Mouse (Mus musculus) limb, embryonic 14.5 days (tissue): Measurements from ENCODE around the gene Smg7. TPM values are rescaled to one million over a fixed set of nuclear protein-coding genes. Genes with fewer than 3 reads are reported as not detected.

Experiments used
- ATAC-seq: fragments of 200-750 bp; cut with Nextera tagmentation; 2 replicates; pipeline ENCODE4 v1.8.0; 2017; ENCODE audit warnings: low read depth, moderate number of reproducible peaks, moderate TSS enrichment; ENCODE audit not compliant: low FRiP score
- DNase-seq: peaks from one replicate; pipeline ENCODE4 v3.0.0-alpha.2; 2015; ENCODE audit warnings: low spot score
- H3K27ac ChIP-seq: fragments of 300-500 bp; sonication (generic); replicated peaks from 2 replicates; pipeline ENCODE4 v1.5.1; 2014; ENCODE audit warnings: low read depth, mild to moderate bottlenecking, low read length, moderate library complexity, mixed read lengths
- H3K27me3 ChIP-seq: fragments of 300-500 bp; sonication (generic); 2 replicates; pipeline ENCODE4 v1.6.1; 2014; ENCODE audit warnings: low read length, mixed read lengths; ENCODE audit not compliant: control insufficient read depth, insufficient read depth
- H3K36me3 ChIP-seq: fragments of 300-500 bp; sonication (generic); 2 replicates; pipeline ENCODE4 v1.6.1; 2014; ENCODE audit warnings: mild to moderate bottlenecking, low read length, moderate library complexity, mixed read lengths; ENCODE audit not compliant: control insufficient read depth, insufficient read depth
- H3K4me1 ChIP-seq: fragments of 300-500 bp; sonication (generic); 2 replicates; pipeline ENCODE4 v1.6.1; 2014; ENCODE audit warnings: antibody characterized with exemption, low read length, mixed read lengths; ENCODE audit not compliant: control insufficient read depth, insufficient read depth
- H3K4me2 ChIP-seq: fragments of 300-500 bp; sonication (generic); replicated peaks from 2 replicates; pipeline ENCODE4 v1.6.1; 2014; ENCODE audit warnings: low read depth, mild to moderate bottlenecking, low read length, moderate library complexity; ENCODE audit not compliant: severe bottlenecking
- H3K4me3 ChIP-seq: fragments of 300-500 bp; sonication (generic); replicated peaks from 2 replicates; pipeline ENCODE4 v1.5.1; 2014; ENCODE audit warnings: low read length
- H3K9ac ChIP-seq: fragments of 300-500 bp; sonication (generic); 2 replicates; pipeline ENCODE4 v1.6.1; 2014; ENCODE audit warnings: mild to moderate bottlenecking, low read depth, low read length, moderate library complexity; ENCODE audit not compliant: severe bottlenecking
- H3K9me3 ChIP-seq: fragments of 300-500 bp; sonication (generic); 2 replicates; pipeline ENCODE4 v1.6.1; 2016; ENCODE audit warnings: low read length; ENCODE audit not compliant: control insufficient read depth
- POLR2A ChIP-seq: fragments of 200-500 bp; IDR thresholded peaks from 2 replicates; pipeline ENCODE4 v1.8.0; 2012; ENCODE audit warnings: inconsistent platforms, mild to moderate bottlenecking, moderate library complexity, borderline replicate concordance; ENCODE audit not compliant: insufficient read depth, insufficient read length; ENCODE audit errors: extremely low read depth
- WGBS: fragments of 180-500 bp; shearing (Covaris S2); extraction: QIAGEN DNeasy Blood & Tissue Kit; methylation state at CpG from one replicate; pipeline ENCODE4 v1.1.7; 2014; 5-methylcytosine and 5-hydroxymethylcytosine counted together
- polyA plus RNA-seq, 2 experiments: library from polyadenylated mRNA; depleted of rRNA in 1 of 2; stranded (reverse) in 1 of 2; unstranded in 1 of 2; fragments of >200 nt; fragmentation: Nextera tagmentation in 1 of 2; extraction: Ambion mirVana in 1 of 2; gene quantifications; 2 replicates each; pipeline versions ENCODE4 v1.2.1 to v1.2.3; 2012 to 2014

The Smg7 gene
- polyA plus RNA-seq, 2 experiments = 30.0 to 37.3 TPM

GRCm38 (mm10) chr1:152840343-152840742 is 62.1 kb downstream of the Smg7 start:
- Histone ChIP-seq H3K27me3 (no peaks in the 10 kb centered on the region), H3K4me2 (no peak overlapping the region), H3K9me3 (no peaks in the 10 kb centered on the region), H3K9ac (no peak overlapping the region), H3K36me3 (peaks cover 84% of the 10 kb centered on the region), H3K4me3 (no peak overlapping the region), H3K4me1 (no peaks in the 10 kb centered on the region), H3K27ac (no peak overlapping the region)
- no peak for TF ChIP-seq POLR2A
- ATAC-seq = no peak
- 91% methylated on average over 3 of the region's 3 CpGs for WGBS
- DNase-seq = no peak

DNA sequence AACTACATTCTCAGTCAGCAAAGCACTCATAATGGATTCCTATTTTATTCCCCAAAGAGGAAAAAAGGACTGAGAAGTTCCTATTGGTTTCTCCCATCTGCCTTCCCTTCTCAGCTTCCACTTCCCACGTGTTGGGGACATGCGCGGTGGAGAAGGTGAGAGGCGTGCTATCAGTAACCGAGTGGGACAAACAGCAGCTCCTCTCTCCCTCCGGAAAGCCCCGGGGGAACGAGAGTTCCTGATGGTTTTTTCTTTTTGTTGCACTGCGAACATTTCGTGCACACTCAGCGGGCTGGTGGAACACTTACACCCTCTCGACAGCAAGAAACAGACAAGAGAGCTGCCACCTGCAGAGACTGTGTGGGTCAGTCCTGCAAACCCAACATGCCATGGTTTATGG is 63.6 kb downstream of the Smg7 start:
- ATAC-seq = no peak
- 91% methylated on average over 12 of the region's 12 CpGs for WGBS
- no peak for TF ChIP-seq POLR2A
- Histone ChIP-seq H3K4me2 (no peak overlapping the region), H3K4me1 (no peaks in the 10 kb centered on the region), H3K27ac (no peak overlapping the region), H3K9me3 (no peaks in the 10 kb centered on the region), H3K9ac (no peak overlapping the region), H3K27me3 (no peaks in the 10 kb centered on the region), H3K36me3 (peaks cover 70% of the 10 kb centered on the region), H3K4me3 (no peak overlapping the region)
- DNase-seq = no peak

DNA sequence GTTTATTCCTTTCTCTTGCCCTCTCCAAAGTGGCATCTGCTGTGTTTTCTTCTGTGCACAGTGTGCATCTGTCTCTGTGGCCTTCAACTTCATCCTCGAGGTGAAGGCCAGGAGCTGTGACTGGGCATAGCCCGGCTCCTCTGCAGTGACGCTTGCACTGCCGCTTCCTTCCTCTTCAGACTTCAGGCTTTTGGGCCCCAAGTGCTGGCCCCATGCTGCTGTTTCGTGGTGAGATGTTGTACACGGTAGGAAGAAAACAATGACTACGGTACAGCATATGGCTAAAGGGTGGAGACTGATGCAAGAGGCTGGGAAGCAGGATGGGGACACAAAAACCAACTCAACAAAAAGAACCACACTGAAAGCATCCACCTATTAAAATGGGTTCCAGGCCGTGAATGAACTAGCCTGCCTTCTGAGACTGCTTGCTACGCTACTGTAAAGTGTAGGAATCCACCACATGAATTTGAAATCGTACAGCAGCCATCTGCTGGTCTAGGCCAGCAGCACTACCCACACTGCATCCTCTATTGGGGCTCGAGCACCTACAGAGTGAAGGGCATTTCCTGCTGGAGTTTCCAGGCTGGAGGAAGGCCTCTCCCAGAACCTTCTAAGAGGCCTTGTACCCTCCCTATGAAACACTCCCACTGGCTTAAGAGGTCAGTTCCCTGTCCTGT is 64.3 kb downstream of the Smg7 start:
- H3K4me2 ChIP-seq = no peak overlapping the region
- DNase-seq (no peak), ATAC-seq (no peak)
- no peaks in the 10 kb centered on the region for H3K27me3 ChIP-seq
- H3K4me1 ChIP-seq = no peaks in the 10 kb centered on the region
- H3K9ac ChIP-seq = no peak overlapping the region
- no peak for TF ChIP-seq POLR2A
- 88% methylated on average over 11 of the region's 11 CpGs for WGBS
- H3K4me3 ChIP-seq = no peak overlapping the region
- no peak overlapping the region for H3K27ac ChIP-seq
- H3K9me3 ChIP-seq = no peaks in the 10 kb centered on the region
- peaks cover 63% of the 10 kb centered on the region for H3K36me3 ChIP-seq

- Histone ChIP-seq H3K4me1 (no peaks in the 10 kb centered on the region), H3K4me3 (no peak overlapping the region), H3K36me3 (peaks cover 34% of the 10 kb centered on the region), H3K27ac (no peak overlapping the region), H3K4me2 (no peak overlapping the region), H3K9ac (no peak overlapping the region), H3K27me3 (no peaks in the 10 kb centered on the region), H3K9me3 (no peaks in the 10 kb centered on the region)
- no peak for TF ChIP-seq POLR2A
- ATAC-seq = no peak
- no peak for DNase-seq
- 90% methylated on average over 3 of the region's 3 CpGs for WGBS
Observed at GRCm38 (mm10) chr1:152835061-152835460, 67.4 kb downstream of the Smg7 start.

DNA sequence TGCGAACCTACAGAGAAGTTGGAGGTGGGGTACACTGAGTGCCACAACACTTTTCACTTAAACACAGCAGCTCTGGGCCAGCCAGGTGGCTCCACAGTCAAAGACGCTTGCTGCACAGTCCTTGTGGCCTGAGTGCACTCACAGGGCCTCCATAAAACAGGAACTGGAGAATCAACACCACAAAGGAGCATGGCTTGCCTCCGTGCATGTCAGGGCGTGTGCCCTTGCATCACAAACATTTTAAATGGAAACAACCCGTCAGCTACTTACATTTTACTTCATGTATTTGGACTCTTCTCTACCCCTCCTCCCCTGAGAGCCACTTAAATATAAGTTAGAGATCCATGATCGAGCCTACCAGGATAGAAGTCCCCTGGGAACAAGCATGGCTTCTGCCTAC is 70.1 kb downstream of the Smg7 start:
- Histone ChIP-seq H3K36me3 (peaks cover 13% of the 10 kb centered on the region; the same call in 1 of the 2 replicates), H3K4me2 (no peak overlapping the region), H3K4me3 (no peak overlapping the region), H3K27ac (no peak overlapping the region), H3K27me3 (no peaks in the 10 kb centered on the region), H3K4me1 (no peaks in the 10 kb centered on the region), H3K9me3 (no peaks in the 10 kb centered on the region), H3K9ac (no peak overlapping the region)
- no peak for TF ChIP-seq POLR2A
- ATAC-seq = no peak
- 74% methylated on average over 6 of the region's 6 CpGs for WGBS
- DNase-seq = no peak
